Mouse (Mus musculus): ENCODE measurements around the gene Dnhd1. TPM values are rescaled to one million over a fixed set of nuclear protein-coding genes. Genes with fewer than 3 reads are reported as not detected.

Dnhd1 gene
- polyA plus RNA-seq, 1 experiment from 2014 or later = 0.51 TPM

- Histone ChIP-seq H3K27ac (replicated peaks in 1 of 2; ENCODE audit: control insufficient read depth in 1 of 2, insufficient read depth in 1 of 2, low read depth in 2 of 2, low read length in 2 of 2) (peak within 1 kb of the TSS; percentile 91 to 93), H3K27me3 (ENCODE audit: control insufficient read depth, insufficient read depth, low read length) (no peaks in the 10 kb centered on the region), H3K4me2 (ENCODE audit: low read length) (peak within 1 kb of the TSS; percentile 86), H3K9me3 (ENCODE audit: control insufficient read depth, low read length) (no peaks in the 10 kb centered on the region), H3K36me3 (ENCODE audit: control insufficient read depth, insufficient read depth, low read length) (peaks cover 49% of the 10 kb centered on the region), H3K4me1 (ENCODE audit: control insufficient read depth in 2 of 2, insufficient read depth in 2 of 2, low read length in 2 of 2) (peaks cover 6 to 30% of the 10 kb centered on the region in 2 experiments), H3K9ac (ENCODE audit: low read length) (peak within 1 kb of the TSS; percentile 83), H3K4me3 (ENCODE audit: control insufficient read depth in 1 of 2, insufficient read depth in 1 of 2, low read depth in 1 of 2, low read length in 2 of 2) (peak within 1 kb of the TSS; percentile 76 to 94)
- WGBS = under 1% methylated on average over 45 of the region's 45 CpGs
- peak; percentile 94 for ATAC-seq (ENCODE audit: insufficient number of reproducible peaks, insufficient read depth, low FRiP score, low read depth)
Observed at GRCm38 (mm10) chr7:105640233-105640893, 10.3 kb upstream of the Dnhd1 start, which contains the start of the genes Arfip2 and Gm45799. TSS of gene Arfip2 (minus strand) at chr7:105640416. TSS of gene Gm45799 (plus strand) at chr7:105640552.

DNA sequence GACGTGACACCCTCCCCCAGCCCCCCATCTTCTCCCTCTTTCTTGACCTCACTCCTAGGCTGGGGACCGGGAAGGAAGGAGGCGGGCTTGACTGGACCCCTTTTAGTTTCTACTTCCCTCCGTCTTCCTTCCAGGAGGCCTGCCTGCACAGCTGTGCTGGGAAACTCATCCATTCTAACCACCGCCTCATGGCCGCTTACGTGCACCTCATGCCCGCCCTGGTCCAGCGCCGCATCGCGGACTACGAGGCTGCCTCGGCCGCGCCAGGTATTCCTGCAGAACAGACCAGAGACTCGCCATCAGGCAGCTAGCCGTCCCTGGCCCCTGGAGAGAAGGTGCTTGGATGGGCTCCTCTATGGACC is 9.8 kb upstream of the Dnhd1 start:
- no peaks in the 10 kb centered on the region for H3K9me3 ChIP-seq (ENCODE audit: control insufficient read depth, low read length)
- H3K36me3 ChIP-seq (ENCODE audit: control insufficient read depth, insufficient read depth, low read length) = peaks cover 44% of the 10 kb centered on the region
- H3K4me2 ChIP-seq (ENCODE audit: low read length) = peak overlapping the region; percentile 86
- WGBS = 2% methylated on average over 18 of the region's 18 CpGs
- H3K4me1 ChIP-seq (ENCODE audit: control insufficient read depth in 2 of 2, insufficient read depth in 2 of 2, low read length in 2 of 2) = peaks cover 6 to 30% of the 10 kb centered on the region in 2 experiments
- H3K9ac ChIP-seq (ENCODE audit: low read length) = peak overlapping the region; percentile 83
- H3K4me3 ChIP-seq (ENCODE audit: control insufficient read depth in 1 of 2, insufficient read depth in 1 of 2, low read depth in 1 of 2, low read length in 2 of 2) = peak overlapping the region; percentile 76 to 94
- H3K27ac ChIP-seq (replicated peaks in 1 of 2; ENCODE audit: control insufficient read depth in 1 of 2, insufficient read depth in 1 of 2, low read depth in 2 of 2, low read length in 2 of 2) = peak overlapping the region; percentile 91 to 93
- H3K27me3 ChIP-seq (ENCODE audit: control insufficient read depth, insufficient read depth, low read length) = no peaks in the 10 kb centered on the region
- ATAC-seq (ENCODE audit: insufficient number of reproducible peaks, insufficient read depth, low FRiP score, low read depth) = peak; percentile 12; the same call in 1 of the 2 replicates

GRCm38 (mm10) chr7:105641936-105642335 is 8.7 kb upstream of the Dnhd1 start:
- no peak for ATAC-seq (ENCODE audit: insufficient number of reproducible peaks, insufficient read depth, low FRiP score, low read depth)

GRCm38 (mm10) chr7:105685541-105686197 is 35.0 kb downstream of the Dnhd1 start:
- WGBS = 12% methylated on average over 13 of the region's 13 CpGs
- H3K36me3 ChIP-seq (ENCODE audit: control insufficient read depth, insufficient read depth, low read length) = no peaks in the 10 kb centered on the region
- no peak overlapping the region for H3K9ac ChIP-seq (ENCODE audit: low read length)
- no peak overlapping the region for H3K4me3 ChIP-seq (ENCODE audit: control insufficient read depth in 1 of 2, insufficient read depth in 1 of 2, low read depth in 1 of 2, low read length in 2 of 2)
- no peaks in the 10 kb centered on the region for H3K27me3 ChIP-seq (ENCODE audit: control insufficient read depth, insufficient read depth, low read length)
- no peak for ATAC-seq (ENCODE audit: insufficient number of reproducible peaks, insufficient read depth, low FRiP score, low read depth)
- H3K4me2 ChIP-seq (ENCODE audit: low read length) = peak overlapping the region; percentile 27
- H3K9me3 ChIP-seq (ENCODE audit: control insufficient read depth, low read length) = no peaks in the 10 kb centered on the region
- no peaks in the 10 kb centered on the region for H3K4me1 ChIP-seq (ENCODE audit: control insufficient read depth in 2 of 2, insufficient read depth in 2 of 2, low read length in 2 of 2)
- H3K27ac ChIP-seq (replicated peaks in 1 of 2; ENCODE audit: control insufficient read depth in 1 of 2, insufficient read depth in 1 of 2, low read depth in 2 of 2, low read length in 2 of 2) = no peak overlapping the region

More at GRCm38 (mm10) chr7:105641936-105642335, 8.7 kb upstream of the Dnhd1 start:
- no peak overlapping the region; the same call in 1 of the 2 replicates for H3K9ac ChIP-seq (ENCODE audit: low read length)
- no peaks in the 10 kb centered on the region for H3K9me3 ChIP-seq (ENCODE audit: control insufficient read depth, low read length)
- H3K36me3 ChIP-seq (ENCODE audit: control insufficient read depth, insufficient read depth, low read length) = peaks cover 34% of the 10 kb centered on the region
- 62% methylated on average over 3 of the region's 3 CpGs for WGBS
- H3K27ac ChIP-seq (replicated peaks in 1 of 2; ENCODE audit: control insufficient read depth in 1 of 2, insufficient read depth in 1 of 2, low read depth in 2 of 2, low read length in 2 of 2) = peak overlapping the region; percentile 53 to 91; a peak in 2 of 4 replicates
- peak overlapping the region; percentile 86 for H3K4me2 ChIP-seq (ENCODE audit: low read length)
- H3K4me3 ChIP-seq (ENCODE audit: control insufficient read depth in 1 of 2, insufficient read depth in 1 of 2, low read depth in 1 of 2, low read length in 2 of 2) = no peak overlapping the region
- no peaks in the 10 kb centered on the region for H3K27me3 ChIP-seq (ENCODE audit: control insufficient read depth, insufficient read depth, low read length)
- H3K4me1 ChIP-seq (ENCODE audit: control insufficient read depth in 2 of 2, insufficient read depth in 2 of 2, low read length in 2 of 2) = peaks cover 6 to 30% of the 10 kb centered on the region in 2 experiments

DNA sequence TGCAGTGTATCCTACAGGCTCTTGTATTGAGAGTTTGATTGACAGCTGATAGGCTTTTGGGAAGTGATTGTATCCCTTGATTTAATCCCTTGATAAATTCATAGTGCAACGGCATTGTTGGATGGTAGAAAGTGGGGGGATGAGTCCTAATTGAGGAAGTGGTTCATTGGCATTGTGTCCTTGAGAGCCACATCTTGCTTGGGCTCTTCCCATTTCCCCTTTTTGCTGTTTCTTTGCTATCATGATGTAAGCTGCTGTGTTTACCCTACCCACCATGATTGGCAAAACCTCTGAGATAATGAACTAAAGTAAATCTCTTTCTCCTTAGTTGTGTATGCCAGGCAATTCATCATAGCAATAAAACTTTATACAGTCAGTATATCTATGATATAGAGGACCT is 40.2 kb downstream of the Dnhd1 start:
- H3K9me3 ChIP-seq (ENCODE audit: control insufficient read depth, low read length) = no peaks in the 10 kb centered on the region
- H3K4me3 ChIP-seq (ENCODE audit: control insufficient read depth in 1 of 2, insufficient read depth in 1 of 2, low read depth in 1 of 2, low read length in 2 of 2) = no peak overlapping the region
- no peak for ATAC-seq (ENCODE audit: insufficient number of reproducible peaks, insufficient read depth, low FRiP score, low read depth)
- no peaks in the 10 kb centered on the region for H3K27me3 ChIP-seq (ENCODE audit: control insufficient read depth, insufficient read depth, low read length)
- 68% methylated on average over 1 of the region's 1 CpGs for WGBS
- no peak overlapping the region for H3K27ac ChIP-seq (replicated peaks in 1 of 2; ENCODE audit: control insufficient read depth in 1 of 2, insufficient read depth in 1 of 2, low read depth in 2 of 2, low read length in 2 of 2)
- H3K4me1 ChIP-seq (ENCODE audit: control insufficient read depth in 2 of 2, insufficient read depth in 2 of 2, low read length in 2 of 2) = no peaks in the 10 kb centered on the region
- H3K9ac ChIP-seq (ENCODE audit: low read length) = no peak overlapping the region
- H3K4me2 ChIP-seq (ENCODE audit: low read length) = no peak overlapping the region
- H3K36me3 ChIP-seq (ENCODE audit: control insufficient read depth, insufficient read depth, low read length) = no peaks in the 10 kb centered on the region

DNA sequence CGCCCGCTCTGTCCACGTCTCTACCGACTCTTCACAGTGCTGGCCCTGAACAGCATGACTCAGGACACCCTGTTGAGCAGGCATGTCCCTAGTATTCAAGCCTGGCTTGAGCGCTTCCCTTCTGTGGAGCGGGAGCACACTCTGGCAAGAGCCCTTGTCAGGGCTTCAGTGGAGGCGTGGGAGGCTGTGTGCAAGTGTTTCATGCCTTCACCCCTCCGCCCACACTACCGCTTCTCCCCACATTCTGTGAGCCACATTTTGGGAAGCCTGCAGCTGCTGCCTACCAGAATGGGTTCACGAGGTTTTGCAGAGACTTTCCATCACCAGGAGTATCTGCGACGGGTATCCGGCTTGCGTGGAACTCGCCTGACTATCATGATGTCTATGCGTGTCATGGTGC is 52.6 kb downstream of the Dnhd1 start:
- WGBS = 76% methylated on average over 16 of the region's 16 CpGs
- no peak for ATAC-seq (ENCODE audit: insufficient number of reproducible peaks, insufficient read depth, low FRiP score, low read depth)

DNA sequence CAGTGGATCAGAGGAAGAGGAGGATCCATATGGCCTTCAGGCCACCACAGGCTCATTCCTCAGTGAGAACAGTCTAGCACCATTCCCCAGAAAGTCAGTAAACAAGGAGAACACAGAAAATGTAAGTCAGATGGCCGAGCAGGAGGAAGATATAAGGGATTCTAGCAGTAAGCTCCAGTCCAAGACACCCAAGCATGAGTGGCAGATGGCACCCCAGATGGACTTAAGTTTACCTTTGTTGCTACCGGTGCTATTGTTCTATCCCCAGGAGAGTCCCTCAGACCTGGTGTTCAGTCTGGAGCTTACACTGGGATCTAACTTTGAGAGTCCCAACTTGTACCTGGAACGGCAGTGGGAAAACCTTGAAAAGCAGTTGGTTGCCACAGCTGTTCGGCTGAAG is 53.2 kb downstream of the Dnhd1 start:
- Histone ChIP-seq H3K9ac (ENCODE audit: low read length) (no peak overlapping the region), H3K27me3 (ENCODE audit: control insufficient read depth, insufficient read depth, low read length) (no peaks in the 10 kb centered on the region), H3K4me1 (ENCODE audit: control insufficient read depth in 2 of 2, insufficient read depth in 2 of 2, low read length in 2 of 2) (no peaks in the 10 kb centered on the region), H3K36me3 (ENCODE audit: control insufficient read depth, insufficient read depth, low read length) (no peaks in the 10 kb centered on the region), H3K9me3 (ENCODE audit: control insufficient read depth, low read length) (no peaks in the 10 kb centered on the region), H3K27ac (replicated peaks in 1 of 2; ENCODE audit: control insufficient read depth in 1 of 2, insufficient read depth in 1 of 2, low read depth in 2 of 2, low read length in 2 of 2) (no peak overlapping the region), H3K4me3 (ENCODE audit: control insufficient read depth in 1 of 2, insufficient read depth in 1 of 2, low read depth in 1 of 2, low read length in 2 of 2) (no peak overlapping the region), H3K4me2 (ENCODE audit: low read length) (no peak overlapping the region)
- no peak for ATAC-seq (ENCODE audit: insufficient number of reproducible peaks, insufficient read depth, low FRiP score, low read depth)
- WGBS = 83% methylated on average over 4 of the region's 4 CpGs

More for the DNA sequence above, 52.6 kb downstream of the Dnhd1 start:
- Histone ChIP-seq H3K9me3 (ENCODE audit: control insufficient read depth, low read length) (no peaks in the 10 kb centered on the region), H3K36me3 (ENCODE audit: control insufficient read depth, insufficient read depth, low read length) (no peaks in the 10 kb centered on the region), H3K27me3 (ENCODE audit: control insufficient read depth, insufficient read depth, low read length) (no peaks in the 10 kb centered on the region), H3K4me1 (ENCODE audit: control insufficient read depth in 2 of 2, insufficient read depth in 2 of 2, low read length in 2 of 2) (no peaks in the 10 kb centered on the region), H3K27ac (replicated peaks in 1 of 2; ENCODE audit: control insufficient read depth in 1 of 2, insufficient read depth in 1 of 2, low read depth in 2 of 2, low read length in 2 of 2) (no peak overlapping the region), H3K4me2 (ENCODE audit: low read length) (no peak overlapping the region), H3K4me3 (ENCODE audit: control insufficient read depth in 1 of 2, insufficient read depth in 1 of 2, low read depth in 1 of 2, low read length in 2 of 2) (no peak overlapping the region), H3K9ac (ENCODE audit: low read length) (no peak overlapping the region)

Data from heart, embryonic 14.5 days (tissue).